Mouse (Mus musculus) kidney, postnatal 25 days (tissue): ENCODE measurements at regions not wholly inside any gene's neighbourhood (a gene's known extent, or its start where the extent isn't known, plus 50 kb on each side); places are given as distances from the start of the nearest gene placed in this dataset.
"Not testable (repeated sequence)": the region's sequence is repeated elsewhere in the genome, so short reads cannot be mapped to it uniquely, and the experiment has no call there.

Experiments
- DNase-seq, 2 experiments: peaks; one replicate each; pipeline ENCODE4 v3.0.0; 2021; ENCODE audit warnings: mixed read lengths in 2 of 2

DNA sequence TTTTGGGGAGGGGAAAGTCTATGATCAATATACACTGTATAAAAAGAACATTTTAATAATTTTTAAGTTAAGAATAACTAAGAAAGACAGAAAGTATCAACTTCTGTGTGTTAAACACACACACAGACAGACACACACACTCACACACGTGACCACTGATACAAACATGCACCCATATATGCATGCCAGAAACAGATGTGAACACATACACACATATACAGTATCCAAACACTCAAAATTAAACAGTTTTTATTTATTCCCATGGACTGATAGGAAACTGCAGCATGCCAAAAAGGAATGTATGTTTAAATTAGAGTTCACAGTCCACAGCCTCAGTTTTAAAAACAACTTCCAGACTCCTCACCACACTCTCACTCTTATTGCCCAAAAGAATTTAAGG, 203.4 kb upstream of the Tbl1x start:
- DNase-seq = no peak

DNA sequence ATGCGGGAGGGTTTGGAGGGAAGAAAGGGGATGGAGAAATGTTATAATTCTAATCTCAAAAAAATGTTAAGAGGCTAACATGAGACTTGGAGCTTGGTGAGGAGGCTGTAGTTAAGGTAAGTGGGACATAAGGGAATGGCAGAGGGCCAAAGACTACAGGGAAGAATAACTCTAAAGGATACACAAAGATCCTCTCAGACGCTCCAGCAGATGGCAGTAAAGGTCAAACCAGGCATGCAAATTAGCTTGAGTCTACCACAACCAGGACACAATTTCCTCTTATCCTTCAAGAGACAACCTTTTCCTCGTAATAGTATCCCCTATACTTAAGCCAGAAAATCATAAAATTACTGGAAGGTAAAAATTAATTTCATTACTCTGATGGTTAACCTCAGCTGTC, 196.4 kb upstream of the Tbl1x start:
- peak; percentile 49 to 62 for DNase-seq

DNA sequence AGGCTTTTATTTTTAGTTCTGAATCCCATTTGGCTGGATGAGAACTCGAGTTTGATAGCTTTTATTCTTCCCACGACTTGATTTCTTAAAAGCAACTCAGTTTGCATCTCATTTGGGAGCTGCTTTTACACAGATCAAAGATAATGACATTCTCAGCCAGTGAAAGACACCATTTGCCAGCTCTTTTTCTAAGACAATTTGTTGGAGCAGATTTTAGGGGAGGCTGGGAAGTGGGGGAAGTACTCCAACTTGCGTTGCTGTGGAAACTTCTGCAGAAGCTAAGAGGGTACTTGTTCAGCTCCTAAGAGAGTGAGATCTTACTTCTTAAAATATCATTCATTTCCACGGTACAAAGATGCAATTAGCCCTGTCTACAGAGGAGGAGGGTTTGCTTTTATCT, 187.2 kb upstream of the Tbl1x start:
- no peak for DNase-seq

DNA sequence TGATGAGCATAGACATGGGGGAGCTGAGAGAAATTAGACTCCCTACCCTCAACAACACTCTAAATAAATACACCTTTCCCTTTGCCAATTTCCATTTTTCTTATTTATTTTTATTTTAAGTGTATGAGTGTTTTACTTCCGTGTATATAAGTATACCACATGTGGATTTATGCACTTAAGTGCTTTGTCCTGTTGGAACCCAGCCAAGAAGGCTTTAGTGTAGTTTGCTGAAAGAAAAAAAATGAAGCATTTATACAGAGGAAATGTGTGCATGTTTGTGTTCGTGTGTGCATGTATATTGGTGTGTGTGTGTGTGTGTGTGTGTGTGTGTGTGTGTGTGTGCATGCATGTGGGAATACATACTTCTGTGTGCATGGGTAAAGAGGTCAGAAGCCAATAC, 157.6 kb upstream of the Tbl1x start:
- DNase-seq = no peak

DNA sequence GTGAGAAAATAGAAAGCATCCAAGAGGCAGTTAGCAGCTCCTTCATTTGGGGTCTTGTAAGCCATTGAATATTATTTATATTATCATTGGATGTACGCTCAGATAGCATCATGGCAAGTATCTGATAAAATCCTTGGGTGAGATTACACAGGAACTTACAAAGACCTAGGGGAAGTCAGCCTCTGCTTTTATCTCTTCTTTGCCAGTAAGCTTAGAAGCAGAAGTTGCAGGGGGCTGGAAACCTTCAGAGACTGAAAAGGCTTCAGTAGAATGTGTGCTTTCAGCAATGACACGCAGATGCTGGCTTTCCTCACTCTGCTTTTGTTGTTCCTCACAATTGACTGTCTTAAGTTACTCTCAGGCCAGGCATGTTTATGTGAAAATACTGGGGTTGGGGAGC, 150.3 kb upstream of the Tbl1x start:
- DNase-seq = no peak

DNA sequence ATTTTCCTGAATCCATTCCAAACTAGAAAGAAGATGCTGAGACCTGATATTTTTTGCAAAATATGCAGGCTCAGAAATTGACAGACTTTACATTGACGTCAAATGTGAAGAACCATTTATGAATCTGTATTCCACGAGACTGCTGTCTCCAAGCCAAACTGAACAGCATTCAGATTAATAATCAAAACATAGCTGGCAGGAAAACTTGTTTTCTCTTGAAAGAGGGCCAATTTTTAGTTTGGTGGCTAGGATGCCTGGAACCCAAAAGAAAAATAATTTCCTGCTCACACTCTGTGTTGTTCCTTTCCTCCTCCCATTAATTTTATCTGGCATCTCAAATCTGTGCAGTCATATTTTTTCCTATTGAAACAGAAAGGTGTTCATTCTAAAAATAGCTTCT, 149.7 kb upstream of the Tbl1x start:
- DNase-seq = no peak

DNA sequence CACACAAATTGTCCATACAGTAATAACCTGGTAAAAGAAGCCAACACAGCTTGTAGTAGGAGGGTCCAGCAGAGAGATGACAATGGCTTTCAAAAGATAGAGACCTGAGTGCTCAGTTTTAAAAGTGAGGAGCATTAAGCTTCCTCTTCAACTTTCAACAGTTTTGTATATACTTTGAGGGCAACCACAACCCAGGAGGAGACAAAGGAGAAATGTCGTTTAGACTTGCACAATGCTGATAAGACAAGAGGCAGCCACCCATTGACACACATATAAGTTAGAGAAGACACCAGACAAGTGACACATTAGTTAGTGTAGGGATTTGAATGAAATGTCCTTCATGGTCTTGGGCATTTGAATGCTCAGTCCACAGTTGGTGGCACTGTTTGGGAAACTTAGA, 147.2 kb upstream of the Tbl1x start:
- DNase-seq = no peak

DNA sequence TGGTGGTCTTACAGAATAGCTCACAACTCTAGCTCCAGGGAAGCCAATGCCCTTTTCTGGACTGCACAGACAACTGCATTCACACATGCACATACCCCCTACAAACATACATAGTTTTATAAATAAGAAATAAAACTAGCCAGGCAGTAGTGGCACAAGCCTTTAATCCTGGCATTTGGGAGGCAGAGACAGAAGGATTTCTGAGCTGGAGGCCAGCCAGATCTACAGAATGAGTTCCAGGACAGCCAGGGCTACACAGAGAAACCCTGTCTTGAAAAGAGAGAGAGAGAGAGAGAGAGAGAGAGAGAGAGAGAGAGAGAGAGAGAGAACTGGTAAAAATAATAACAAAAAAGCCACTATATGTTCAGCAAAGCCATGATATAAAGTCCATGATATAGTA, 143.5 kb upstream of the Tbl1x start:
- DNase-seq = no peak

DNA sequence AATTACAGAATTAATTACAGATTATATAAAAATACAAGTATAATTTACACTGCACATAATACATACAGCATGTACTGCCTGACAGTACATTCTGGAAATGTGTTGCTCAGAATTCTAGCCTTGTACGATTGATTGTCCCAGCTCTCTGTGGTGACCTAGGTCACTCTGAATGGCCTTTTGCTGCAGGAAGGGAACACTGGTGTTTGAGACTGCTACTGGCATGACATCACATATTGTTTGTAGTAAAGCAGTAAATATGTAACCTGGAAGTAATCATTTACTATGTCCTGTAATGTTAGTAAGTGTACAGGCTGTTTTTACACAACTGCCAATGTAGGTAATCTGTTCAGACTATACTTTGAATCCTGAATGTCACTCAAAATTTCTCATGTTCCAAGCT, 123.5 kb upstream of the Tbl1x start:
- no peak for DNase-seq

DNA sequence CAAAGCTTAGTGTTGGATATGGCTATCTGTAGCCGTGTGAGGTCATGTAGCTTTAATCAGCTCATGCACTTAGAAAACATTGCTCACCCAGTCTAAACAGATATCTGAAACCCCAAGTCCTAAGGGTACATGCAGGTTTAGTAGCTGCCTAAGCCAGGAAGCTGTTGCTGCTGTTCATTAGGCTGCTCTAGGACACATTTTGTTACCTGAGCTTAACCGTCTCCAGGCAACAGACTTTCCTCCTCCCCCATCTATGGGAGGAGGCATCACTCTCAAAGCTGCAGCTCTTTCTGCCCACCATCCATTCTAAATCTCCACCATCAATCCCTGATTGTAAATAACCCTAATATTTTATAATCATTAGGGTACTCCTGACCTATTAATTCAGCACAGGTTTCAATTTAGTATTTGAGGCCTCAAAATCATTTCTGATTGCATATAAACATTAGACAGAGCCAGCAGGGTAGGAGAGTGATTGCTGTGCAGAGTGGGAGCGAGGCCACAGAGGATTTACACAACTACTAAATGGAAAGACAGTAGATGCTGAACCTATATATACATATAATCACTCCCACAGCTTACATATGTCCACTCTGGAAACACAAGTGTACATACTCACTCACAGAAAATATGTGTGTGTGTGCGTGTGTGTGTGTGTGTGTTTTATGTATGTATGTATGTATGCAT, 118.9 kb upstream of the Tbl1x start:
- no peak for DNase-seq

DNA sequence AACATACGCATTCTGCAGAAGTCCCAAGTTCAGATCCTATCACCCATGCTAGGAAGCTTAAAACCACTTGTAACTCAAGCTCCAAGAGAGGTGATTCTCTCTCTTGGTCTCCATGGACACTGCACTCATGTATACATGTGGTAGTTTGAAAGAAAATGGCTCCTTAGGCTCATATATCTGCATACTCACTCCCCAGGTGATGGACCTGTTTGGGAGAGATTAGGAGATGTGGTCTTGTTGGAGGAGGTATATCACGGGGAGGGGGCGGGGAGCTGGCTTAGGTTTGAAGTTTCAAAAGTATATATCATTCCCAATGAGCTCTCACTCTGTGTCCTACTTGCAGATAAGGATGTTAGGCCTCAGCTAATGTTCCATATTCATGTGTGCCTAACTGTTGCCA, 103.9 kb upstream of the Tbl1x start:
- DNase-seq = no peak

DNA sequence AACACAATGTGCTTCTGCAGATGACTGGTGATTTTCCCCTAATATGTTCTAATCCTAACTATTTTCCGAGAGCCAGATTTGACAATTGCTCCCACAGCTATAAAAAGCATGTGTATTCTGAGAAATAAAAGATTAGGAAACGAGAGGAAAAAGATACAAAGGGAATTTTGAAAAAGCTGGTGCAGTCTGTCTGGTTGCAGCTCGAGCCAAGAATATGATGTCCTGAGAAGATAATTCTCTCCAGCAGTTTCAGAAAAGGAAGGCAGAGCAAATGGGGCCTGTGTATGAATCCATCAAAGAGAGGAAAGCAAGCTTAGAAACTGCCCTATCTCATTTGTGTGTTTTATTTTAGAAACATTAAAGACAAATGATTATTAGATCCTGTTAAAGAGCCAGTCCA, 102.9 kb upstream of the Tbl1x start:
- DNase-seq = no peak

DNA sequence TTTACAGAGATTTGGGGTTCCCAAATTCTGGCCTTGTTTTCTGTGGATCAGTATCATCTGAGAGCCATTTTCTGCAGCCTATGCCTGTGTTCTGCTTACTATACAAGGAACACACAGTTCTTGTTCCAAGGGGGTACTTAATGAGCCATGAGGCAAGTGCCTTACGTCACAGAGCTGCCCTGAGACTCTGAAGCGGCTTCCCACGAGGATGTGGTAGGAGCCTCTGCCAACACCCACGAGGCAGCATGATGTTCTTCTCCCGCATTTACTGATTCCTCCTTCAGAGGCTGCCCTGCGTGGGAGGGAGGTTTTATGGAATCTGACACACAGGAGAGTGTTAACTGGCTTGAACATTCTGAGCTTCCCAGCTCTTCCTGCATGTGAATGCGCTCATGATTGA, 101.4 kb upstream of the Tbl1x start:
- peak; percentile 2 to 73 for DNase-seq

DNA sequence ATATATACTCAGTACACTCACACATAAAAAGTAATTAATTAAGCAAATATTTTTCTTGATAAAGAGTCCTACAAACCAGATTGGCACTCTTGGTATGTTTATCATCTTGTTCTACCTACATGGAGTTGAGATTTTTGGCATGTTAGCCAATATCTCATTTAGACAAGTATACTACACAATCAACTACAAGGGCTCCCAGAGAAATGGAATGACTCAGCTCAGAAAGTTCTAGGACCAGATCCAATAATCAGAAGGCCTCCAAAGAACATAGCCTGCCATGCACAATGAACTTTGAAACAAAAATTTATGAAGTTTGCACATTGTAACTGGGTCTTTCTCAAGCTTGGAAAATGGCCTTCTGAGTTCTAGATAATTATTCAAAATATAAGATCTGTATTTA, 100.0 kb upstream of the Tbl1x start:
- no peak for DNase-seq

DNA sequence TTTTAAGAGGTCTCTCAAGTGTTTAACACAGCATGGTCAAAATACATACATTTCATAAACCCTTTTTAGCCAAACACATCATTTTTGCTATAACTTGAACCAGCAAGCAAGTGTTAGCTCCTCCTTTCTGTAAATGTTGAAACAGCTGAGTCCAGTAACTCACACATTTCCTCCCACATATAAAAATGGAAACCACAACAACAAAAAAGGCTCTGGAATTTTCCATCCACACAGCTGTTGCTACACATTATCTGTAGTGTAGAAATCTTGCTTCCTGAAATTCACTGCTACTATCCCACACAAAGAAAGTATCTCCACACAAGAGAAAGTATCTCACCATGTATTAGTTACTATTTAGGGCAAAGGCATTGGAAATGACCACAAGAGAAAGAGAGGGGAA, 96.7 kb upstream of the Tbl1x start:
- no peak for DNase-seq

DNA sequence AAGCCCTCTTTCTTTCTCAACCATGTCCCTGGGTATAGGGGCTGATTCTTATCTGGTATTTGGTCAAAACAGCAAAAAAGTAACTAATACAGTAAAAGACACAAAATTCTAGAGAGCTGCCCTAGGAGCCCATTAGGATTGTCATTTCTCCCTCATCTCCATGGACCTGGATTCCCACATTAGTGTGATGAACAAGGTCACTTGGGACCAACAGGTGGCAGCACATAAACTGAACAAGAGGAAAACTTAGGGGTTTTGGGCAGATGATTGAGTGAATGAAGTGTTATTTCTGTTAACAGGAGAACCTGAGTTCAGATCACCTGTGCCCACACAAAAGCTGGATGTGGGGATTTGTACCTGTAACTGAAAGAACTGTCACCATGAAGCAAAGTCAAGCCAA, 93.0 kb upstream of the Tbl1x start:
- peak in 1 of 2 experiments; percentile 50 for DNase-seq

DNA sequence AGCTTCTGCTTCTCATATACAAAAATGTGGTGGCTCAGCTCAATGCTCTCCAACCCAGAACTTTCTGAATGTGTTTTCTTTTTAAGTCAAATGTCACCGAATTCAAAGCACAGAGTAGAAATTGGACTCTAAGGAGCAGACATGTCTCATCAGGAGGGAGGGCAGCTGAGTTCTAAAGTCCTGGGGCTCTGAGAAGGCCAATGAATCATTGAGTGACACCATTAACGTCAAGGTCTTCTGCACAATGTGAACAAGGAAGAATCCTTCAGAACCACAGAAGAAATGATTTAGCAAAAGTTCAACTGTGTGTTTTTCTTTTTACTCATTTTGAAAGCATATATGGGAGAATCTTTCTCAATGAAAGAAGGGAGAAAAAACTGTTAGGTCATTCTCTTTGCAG, 88.6 kb upstream of the Tbl1x start:
- DNase-seq = no peak

DNA sequence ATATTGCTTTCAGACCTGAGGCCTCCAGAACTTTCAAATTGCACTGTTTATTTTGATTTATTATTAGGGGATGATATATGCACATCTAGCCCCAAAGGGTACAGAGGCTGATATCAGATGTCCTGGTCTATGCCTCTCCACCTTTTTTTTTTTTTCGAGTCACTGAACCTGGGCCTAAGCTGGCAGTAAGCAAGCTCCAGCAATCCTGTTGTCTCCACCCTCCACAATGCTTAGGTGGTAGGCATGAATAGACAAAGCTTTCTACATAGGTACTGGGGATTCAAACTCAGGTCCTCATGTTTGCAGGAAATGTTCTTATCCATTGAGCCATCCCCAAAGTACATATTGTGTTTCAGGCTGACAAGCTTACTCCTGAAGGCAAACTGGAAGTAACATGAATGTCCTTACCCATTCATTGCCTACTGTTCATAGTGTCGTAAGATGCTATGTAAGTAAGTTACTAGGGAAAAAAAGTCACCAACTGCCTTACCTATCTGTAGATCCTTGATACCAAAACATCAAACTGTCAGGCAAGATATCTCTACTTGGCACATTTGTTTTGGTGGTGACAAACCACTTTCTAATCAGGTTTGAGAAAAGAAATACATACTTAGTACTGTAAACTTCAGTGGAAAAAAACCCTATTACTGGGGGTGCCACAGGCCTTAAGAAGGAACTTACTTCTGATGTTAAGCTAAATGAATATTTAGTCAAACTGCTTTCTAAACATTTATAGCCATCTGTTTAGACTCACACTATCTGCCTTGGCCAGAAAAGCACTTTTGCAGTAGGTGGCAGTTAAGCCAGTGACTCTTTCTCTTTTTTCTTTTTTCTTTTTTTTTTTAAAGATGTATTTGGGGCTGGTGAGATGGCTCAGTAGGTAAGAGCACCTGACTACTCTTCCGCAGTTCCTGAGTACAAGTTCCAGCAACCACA, 85.8 kb upstream of the Tbl1x start:
- DNase-seq = no peak

DNA sequence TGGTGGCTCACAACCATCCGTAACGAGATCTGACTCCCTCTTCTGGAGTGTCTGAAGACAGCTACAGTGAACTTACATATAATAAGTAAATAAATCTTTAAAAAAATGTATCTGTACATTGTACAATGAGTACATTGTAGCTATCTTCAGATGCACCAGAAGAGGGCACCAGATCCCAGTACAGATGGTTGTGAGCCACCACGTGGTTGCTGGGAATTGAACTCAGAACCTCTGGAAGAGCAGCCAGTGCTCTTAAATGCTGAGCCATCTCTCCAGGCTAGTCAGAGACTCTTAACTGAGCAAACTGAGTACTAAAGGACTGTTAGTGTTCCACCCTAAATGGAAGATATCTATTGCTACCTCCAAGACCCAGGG, 85.1 kb upstream of the Tbl1x start:
- not testable (repeated sequence) for DNase-seq

DNA sequence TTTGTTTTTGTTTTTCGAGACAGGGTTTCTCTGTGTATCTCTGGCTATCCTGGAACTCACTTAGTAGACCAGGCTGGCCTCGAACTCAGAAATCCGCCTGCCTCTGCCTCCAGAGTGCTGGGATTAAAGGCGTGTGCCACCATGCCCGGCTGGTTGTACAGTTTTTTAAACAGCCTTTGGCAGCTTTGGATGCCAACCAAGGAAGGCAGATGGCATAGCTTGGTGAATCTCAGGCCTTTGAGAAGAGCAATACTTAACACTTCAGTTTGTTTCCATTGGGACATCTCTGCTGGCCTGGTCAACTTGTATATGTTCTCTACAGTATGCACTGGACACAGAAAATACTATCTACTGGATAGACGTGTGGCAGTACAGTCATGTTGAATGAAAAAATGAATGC, 84.0 kb upstream of the Tbl1x start:
- DNase-seq = not testable (repeated sequence)

DNA sequence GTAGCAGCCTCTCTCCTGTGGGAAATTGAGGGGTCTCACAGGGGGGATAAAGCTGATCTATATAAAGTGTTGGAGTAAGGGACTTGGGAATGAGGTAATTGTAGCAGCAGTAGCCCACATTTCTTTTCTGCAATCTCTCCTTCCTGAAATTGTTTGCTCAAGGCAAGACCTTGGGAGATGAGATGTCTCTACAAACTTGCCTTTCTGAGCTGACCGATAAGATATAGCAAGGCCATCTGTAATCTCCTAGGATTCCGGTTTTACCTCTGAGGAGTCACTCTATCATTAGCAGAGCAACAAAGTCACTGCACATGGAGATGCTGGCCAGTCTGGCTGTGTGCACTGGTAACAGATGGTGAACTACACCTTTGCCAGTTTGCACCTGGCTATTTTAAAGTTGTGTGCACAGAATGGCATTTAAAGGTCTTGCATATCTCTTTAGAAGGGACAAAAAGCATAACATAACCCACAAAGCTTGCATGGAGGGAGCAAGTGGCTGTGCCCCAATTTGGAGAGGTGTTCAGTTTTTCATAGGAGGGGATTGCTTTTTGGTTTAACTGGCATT, 78.7 kb upstream of the Tbl1x start:
- no peak for DNase-seq

DNA sequence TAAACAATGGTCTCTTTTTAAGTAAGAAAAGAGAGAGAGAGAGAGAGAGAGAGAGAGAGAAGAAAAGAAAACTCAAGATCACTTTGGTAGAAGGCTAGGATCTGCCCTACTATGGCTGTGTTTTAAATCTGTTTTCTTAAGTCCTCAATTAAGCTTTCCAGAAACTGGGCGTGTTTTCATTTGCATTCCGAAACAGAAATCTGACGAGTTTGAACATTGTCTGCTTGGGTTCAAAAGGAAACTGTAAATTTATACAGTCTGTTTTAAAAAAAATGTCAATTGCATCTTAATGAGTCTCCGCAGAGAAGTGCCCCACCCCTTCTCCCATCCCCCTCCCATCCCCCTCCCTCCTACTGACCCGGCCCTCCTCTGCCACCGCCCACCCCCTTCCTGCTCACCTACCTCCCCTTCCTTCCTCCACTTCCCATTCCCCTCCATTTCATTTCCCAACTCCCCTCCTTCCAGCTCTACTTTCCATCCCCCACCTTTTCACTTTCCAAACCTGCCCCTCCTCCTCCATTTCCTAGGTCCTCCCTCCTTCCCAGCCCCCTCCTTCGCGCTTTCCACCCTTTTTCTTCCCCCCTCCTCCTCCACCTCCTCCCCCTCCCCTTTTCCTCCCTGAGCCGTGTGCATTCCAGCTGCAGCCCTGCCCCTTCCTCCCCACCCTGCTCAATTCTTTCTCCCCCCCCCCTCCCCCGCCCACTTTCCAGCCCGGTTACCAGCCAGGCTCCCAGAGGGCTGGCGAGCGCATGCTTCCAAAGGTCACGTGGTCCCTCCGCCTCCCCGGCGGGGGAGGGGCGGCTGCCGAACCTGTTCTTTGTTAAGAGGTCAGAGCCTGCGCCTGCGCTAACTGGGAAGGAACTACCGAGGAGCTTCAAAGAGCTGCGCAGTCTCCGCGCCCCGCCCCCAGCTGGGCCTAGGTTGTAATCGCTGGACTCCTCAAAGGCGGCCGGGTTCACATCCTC, 77.7 kb upstream of the Tbl1x start:
- DNase-seq = peak; percentile 98

DNA sequence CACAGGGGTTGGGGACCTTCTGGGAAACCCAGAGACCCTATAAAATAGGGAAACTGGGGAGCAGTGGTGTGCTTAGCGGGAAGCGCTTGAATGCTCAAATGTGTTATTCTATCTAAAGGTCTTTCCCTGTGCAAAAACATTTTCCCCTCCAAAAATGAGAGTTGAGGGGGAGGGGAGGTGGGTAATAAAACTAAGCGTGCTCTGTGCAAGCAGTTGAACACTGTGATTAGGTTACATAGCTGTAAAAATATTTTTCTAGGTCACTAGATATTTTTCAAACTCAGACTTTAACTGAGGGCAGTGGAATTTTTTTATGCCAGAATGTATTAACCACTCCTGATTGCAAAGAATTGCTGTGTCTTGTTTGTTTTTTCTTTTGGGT, 77.0 kb upstream of the Tbl1x start:
- no peak for DNase-seq
